Mouse (Mus musculus) heart, postnatal 0 days (tissue): Measurements from ENCODE around the gene Dok7.

ENCODE experiments used
- CTCF ChIP-seq: IDR thresholded peaks from 2 replicates; pipeline ENCODE4 v1.5.1; 2016; ENCODE audit warnings: antibody characterized with exemption, control low read depth, low read depth
- EP300 ChIP-seq: IDR thresholded peaks from 2 replicates; pipeline ENCODE4 v1.6.1; 2016; ENCODE audit warnings: antibody characterized with exemption, low read depth

- TF ChIP-seq CTCF: no peak
- TF ChIP-seq EP300: no peak
Measured at GRCm38 (mm10) chr5:35071855-35072254, 15.3 kb downstream of the Dok7 start.
